Mouse (Mus musculus): ENCODE measurements around the gene Folr1. TPM values are rescaled to one million over a fixed set of nuclear protein-coding genes. Genes with fewer than 3 reads are reported as not detected.

Gene Folr1
- polyA plus RNA-seq (2012; rRNA removed) = 16.3 and 25.3 TPM in 2 replicates

DNA sequence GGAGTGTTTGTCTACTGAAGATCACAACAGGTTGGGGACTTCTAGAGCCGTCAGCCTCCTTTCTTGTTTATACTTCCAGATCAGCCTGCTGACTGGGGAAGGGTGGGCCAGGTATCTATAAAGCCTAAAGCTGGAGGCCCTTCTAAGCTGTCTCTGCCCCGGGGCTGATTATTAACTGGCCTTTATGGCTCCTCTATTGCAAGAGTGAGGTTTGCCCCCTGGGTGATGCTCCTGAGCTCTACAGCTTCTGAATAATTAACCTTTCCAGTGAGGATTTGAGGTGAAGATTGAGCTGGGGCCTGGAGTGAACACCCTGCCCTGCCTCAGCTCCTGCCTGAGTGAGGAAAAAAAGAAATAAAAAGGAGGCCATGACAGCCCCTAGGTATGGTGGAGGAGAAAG, at the start of gene Folr1:
Folr1 (minus strand) TSS at position 160 of the 400 bp plus-strand sequence.
- DNase-seq (ENCODE audit: low read depth) = no peak
- no peak for TF ChIP-seq CTCF (IDR thresholded peaks at IDR 0.05; ENCODE audit: borderline replicate concordance, extremely low read depth, insufficient read depth, insufficient read length)
- no peak for TF ChIP-seq POLR2A (IDR thresholded peaks at IDR 0.05; ENCODE audit: borderline replicate concordance, extremely low read depth, insufficient read depth, insufficient read length, poor library complexity, severe bottlenecking)

DNA sequence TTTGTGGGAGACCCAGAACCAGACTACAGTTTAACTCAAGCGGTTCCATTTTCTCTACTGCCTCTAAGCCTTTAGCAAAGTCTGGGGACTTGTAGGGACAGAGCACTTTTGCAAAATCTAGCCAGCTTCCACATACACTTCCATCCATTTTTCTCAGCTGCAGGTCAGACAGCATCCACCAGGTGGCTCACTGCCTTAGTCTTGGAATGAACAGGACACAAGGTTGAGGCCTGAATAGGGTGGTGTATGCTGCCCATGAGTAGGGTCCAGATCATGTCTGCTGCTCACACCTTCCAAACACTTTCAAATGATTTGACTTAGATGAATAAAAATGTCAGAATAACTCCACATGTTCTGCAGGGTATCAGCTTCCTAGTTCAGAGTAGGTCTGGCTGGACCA, 47.5 kb upstream of the Folr1 start:
- TF ChIP-seq CTCF (IDR thresholded peaks at IDR 0.05; ENCODE audit: borderline replicate concordance, extremely low read depth, insufficient read depth, insufficient read length) = peak; percentile 84
- TF ChIP-seq POLR2A (IDR thresholded peaks at IDR 0.05; ENCODE audit: borderline replicate concordance, extremely low read depth, insufficient read depth, insufficient read length, poor library complexity, severe bottlenecking) = no peak
- peak; percentile 79 for DNase-seq (ENCODE audit: low read depth)

DNA sequence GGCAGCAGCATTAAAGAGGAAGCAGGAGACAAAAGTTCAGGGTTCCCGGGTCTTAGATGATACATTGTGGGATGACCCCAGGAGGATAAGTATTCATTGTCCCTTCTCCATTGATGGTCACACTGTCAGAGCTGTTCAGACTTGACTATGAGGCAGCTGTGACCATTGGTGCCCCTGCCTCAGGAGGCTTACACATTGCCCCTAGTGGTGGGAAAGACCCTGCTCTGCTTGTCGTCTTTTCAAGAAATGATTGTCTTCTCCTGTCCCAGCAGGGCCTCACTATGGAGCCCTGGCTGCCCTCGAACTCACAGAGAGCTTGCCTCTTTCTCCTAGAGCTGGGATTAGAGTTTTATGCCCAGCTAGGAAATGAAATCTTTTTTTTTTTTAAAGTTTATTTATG, 41.4 kb upstream of the Folr1 start:
- no peak for DNase-seq (ENCODE audit: low read depth)
- peak; percentile 29; the same call in 1 of the 2 replicates for TF ChIP-seq CTCF (IDR thresholded peaks at IDR 0.05; ENCODE audit: borderline replicate concordance, extremely low read depth, insufficient read depth, insufficient read length)
- no peak for TF ChIP-seq POLR2A (IDR thresholded peaks at IDR 0.05; ENCODE audit: borderline replicate concordance, extremely low read depth, insufficient read depth, insufficient read length, poor library complexity, severe bottlenecking)

DNA sequence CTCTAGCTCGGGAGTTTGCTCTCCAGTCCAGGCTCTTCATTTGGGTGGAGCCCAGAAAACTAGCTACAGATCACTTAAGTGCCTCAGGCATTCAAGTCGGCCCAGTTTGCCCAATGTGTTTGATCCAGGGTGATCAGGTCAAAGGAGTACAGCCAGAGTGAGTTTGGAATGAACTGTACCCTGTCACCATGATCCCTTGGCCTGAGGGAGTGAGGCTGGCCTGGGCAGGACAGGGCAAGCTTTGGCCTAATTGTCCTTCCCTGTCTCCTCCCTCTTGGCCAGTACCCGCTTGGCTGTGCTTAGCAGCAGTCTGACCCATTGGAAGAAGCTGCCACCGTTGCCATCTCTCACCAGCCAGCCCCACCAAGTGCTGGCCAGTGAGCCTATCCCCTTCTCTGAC, 39.5 kb upstream of the Folr1 start:
- no peak for DNase-seq (ENCODE audit: low read depth)
- TF ChIP-seq POLR2A (IDR thresholded peaks at IDR 0.05; ENCODE audit: borderline replicate concordance, extremely low read depth, insufficient read depth, insufficient read length, poor library complexity, severe bottlenecking) (no peak), CTCF (IDR thresholded peaks at IDR 0.05; ENCODE audit: borderline replicate concordance, extremely low read depth, insufficient read depth, insufficient read length) (no peak)

DNA sequence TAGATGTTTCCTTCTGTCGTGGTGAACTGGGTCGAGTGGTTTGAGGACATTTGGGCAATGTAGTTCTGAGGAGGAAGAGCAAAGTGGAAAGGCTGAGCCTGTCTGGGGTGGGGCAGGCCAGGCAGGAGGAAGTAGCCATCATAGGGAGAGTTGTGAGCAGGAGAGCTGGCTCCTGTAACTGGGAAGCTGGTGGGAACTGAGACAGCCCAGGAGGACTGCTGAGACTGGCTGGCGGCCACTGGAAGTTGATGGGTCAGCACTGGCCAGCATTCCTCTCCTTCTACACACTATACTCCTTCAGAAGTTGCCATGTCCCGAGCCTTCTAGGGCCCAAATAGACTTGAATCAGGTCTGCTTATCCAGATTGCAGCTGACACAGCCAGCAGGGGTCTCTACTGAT, 37.8 kb upstream of the Folr1 start:
- no peak for TF ChIP-seq POLR2A (IDR thresholded peaks at IDR 0.05; ENCODE audit: borderline replicate concordance, extremely low read depth, insufficient read depth, insufficient read length, poor library complexity, severe bottlenecking)
- TF ChIP-seq CTCF (IDR thresholded peaks at IDR 0.05; ENCODE audit: borderline replicate concordance, extremely low read depth, insufficient read depth, insufficient read length) = no peak
- no peak for DNase-seq (ENCODE audit: low read depth)

DNA sequence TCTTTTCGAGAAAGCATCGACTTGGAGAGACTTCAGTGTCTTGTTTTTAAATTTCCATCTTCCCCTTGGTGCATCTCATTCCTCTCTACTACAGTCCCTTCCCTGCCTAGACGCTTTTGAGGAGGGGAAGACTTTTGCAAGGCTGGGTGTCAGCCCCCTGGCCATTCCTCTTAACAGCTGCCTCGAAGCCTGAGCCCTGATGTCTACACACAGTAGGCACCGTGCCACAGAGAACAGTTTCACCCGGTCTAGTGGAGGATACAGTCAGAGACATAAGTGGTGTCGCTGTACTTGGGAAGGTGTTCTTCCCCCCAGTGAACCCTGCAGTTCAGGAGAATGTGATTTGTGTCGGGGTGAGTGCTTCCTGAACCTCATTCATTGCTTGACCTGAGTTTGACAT, 36.1 kb upstream of the Folr1 start:
- TF ChIP-seq CTCF (IDR thresholded peaks at IDR 0.05; ENCODE audit: borderline replicate concordance, extremely low read depth, insufficient read depth, insufficient read length) (no peak), POLR2A (IDR thresholded peaks at IDR 0.05; ENCODE audit: borderline replicate concordance, extremely low read depth, insufficient read depth, insufficient read length, poor library complexity, severe bottlenecking) (no peak)
- no peak for DNase-seq (ENCODE audit: low read depth)

DNA sequence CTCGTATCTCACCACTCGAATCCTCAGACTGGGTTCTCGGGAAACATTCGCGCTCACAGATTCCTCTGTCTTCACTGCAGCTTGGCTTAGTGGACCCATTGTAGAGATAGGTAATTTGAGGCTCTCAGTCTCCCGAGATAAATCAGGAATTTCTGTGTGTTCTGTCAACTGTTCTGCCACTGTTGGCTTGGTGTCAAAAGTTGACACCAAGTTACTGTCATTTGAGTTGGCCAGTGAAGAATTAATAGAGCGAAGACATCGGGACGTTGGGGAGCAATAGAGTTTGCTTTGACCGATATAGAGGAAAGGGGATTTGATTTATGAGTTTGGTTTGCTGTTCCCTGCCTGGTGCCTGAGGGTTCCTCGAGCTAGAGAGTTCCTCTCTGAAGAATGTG, 35.7 kb upstream of the Folr1 start, which contains the start of gene Tomt:
Tomt (minus strand) TSS at position 73 of the 395 bp plus-strand sequence.
- TF ChIP-seq POLR2A (IDR thresholded peaks at IDR 0.05; ENCODE audit: borderline replicate concordance, extremely low read depth, insufficient read depth, insufficient read length, poor library complexity, severe bottlenecking) (no peak), CTCF (IDR thresholded peaks at IDR 0.05; ENCODE audit: borderline replicate concordance, extremely low read depth, insufficient read depth, insufficient read length) (no peak)
- no peak for DNase-seq (ENCODE audit: low read depth)

DNA sequence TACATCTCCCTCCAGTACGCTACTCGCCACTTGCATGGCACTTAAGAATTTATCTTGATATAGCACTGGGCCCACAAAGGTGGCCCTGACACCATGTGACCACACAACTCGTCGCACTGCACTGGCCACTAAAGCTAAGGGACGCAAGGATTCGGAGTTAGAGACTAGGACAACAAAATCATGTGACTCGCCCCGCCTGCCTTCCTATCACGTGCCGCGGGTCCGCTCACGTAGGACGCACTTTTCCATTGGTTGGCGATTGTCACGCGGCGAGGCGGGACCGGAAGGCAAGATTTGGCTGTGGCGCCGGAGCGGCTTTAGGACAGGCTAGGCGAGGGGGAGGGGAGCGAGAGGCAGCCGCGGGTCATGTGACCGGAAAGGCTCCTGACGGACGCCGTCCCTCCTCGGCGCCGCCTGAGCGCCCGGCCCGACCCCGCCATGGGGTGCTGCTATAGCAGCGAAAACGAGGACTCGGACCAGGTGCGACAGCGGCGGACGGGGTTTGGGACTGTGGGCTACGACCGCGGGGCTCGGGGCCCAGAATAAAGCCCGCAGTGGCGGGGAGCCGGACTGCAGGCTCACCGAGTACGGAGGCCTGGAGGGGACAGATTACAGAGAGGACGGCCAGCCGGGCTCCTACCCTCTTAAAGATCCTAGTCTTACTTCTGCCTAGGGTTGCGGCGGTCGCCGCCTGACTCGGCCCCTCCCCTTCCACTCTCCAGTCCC, 35.1 kb upstream of the Folr1 start, which contains the start of gene Lamtor1:
Lamtor1 (plus strand) TSS at position 344 of the 726 bp plus-strand sequence.
- peak; percentile 75; the same call in 1 of the 2 replicates for TF ChIP-seq POLR2A (IDR thresholded peaks at IDR 0.05; ENCODE audit: borderline replicate concordance, extremely low read depth, insufficient read depth, insufficient read length, poor library complexity, severe bottlenecking)
- TF ChIP-seq CTCF (IDR thresholded peaks at IDR 0.05; ENCODE audit: borderline replicate concordance, extremely low read depth, insufficient read depth, insufficient read length) = peak; percentile 11; the same call in 1 of the 2 replicates
- DNase-seq (ENCODE audit: low read depth) = peak; percentile 100

DNA sequence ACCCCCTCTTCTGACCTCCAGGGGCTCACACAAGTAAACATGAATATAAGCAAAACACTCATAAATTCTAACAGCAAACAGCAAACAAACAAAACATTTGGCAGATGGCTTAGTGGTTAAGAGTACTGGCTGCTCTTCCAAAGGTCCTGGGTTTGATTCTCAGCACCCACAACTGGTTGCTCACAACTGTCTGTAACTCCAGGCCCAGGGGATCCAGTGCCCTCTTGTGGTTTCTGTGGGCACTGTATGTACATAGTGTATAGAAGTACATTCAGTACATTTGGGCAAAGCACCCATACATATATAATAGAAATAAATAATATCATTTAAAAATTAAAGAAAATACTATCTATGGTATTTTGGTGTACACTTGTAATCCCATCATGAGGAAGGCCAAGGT, 32.3 kb upstream of the Folr1 start:
- no peak for TF ChIP-seq POLR2A (IDR thresholded peaks at IDR 0.05; ENCODE audit: borderline replicate concordance, extremely low read depth, insufficient read depth, insufficient read length, poor library complexity, severe bottlenecking)
- TF ChIP-seq CTCF (IDR thresholded peaks at IDR 0.05; ENCODE audit: borderline replicate concordance, extremely low read depth, insufficient read depth, insufficient read length) = no peak

DNA sequence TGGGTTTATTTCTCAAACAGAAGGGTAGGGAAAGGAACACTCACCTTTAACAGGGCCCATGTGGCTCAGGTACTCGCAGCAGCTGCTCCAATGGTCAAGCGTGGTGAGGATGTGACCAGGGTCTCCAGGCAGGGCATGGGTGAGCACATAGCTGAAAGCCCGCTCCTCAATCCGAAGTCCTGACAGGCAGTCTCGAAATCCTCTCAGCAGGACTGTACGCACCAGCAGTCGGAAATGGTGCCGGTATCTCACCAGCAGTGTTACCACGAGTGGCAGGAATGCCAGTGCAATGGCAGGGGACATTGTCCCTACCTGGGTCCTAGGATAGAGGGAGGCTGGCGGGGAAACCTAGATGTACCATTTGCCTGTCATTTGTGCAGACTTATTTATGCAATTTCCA, 31.4 kb upstream of the Folr1 start:
- no peak for TF ChIP-seq CTCF (IDR thresholded peaks at IDR 0.05; ENCODE audit: borderline replicate concordance, extremely low read depth, insufficient read depth, insufficient read length)
- no peak for TF ChIP-seq POLR2A (IDR thresholded peaks at IDR 0.05; ENCODE audit: borderline replicate concordance, extremely low read depth, insufficient read depth, insufficient read length, poor library complexity, severe bottlenecking)

More for the DNA sequence above, 32.3 kb upstream of the Folr1 start:
- no peak for DNase-seq (ENCODE audit: low read depth)

DNA sequence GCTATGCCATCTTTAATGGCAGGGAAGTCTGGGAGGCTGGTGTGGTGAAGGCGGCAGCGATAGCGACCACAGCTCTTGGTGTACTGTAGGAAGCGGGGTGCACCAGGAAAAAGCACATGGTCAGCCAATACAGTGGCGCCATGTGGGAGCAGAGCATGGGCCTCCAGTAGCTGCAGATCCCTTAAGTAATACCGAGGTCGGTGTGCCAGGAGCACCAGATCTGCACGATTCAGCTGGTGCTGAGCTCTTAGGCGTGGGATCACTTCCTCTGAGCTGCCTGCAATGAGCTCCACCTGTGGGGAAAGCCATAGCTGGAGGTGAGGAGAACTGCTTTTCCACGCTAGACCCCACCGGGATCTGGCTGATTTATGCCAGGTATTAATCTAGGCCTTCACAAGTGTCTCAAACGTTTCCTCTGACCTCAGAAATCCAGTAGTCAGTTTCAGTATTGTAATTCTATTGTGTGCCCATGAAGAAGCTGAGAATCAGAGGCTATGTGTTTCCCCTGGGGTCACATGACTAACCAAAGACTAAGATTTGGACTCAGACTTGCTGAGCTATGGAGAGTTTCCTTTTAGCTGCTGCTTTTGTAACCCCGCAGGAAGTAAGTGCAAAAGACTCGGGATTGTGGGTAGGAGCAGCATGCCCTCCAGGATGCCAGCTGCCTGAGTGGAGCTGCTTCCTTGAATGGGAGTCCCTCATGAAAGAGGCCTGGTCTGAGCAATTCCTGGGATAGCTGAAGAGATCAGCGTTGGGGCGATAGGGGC, 29.9 kb upstream of the Folr1 start:
- TF ChIP-seq CTCF (IDR thresholded peaks at IDR 0.05; ENCODE audit: borderline replicate concordance, extremely low read depth, insufficient read depth, insufficient read length) (no peak), POLR2A (IDR thresholded peaks at IDR 0.05; ENCODE audit: borderline replicate concordance, extremely low read depth, insufficient read depth, insufficient read length, poor library complexity, severe bottlenecking) (no peak)
- no peak for DNase-seq (ENCODE audit: low read depth)

More for the DNA sequence above, 31.4 kb upstream of the Folr1 start:
- no peak for DNase-seq (ENCODE audit: low read depth)
